9 mouse cellular contexts compared by ENCODE assay signal in genomic region chr10:118003739-118004361, GRCm38 (mm10).
DNase-seq lines count a peak whose midpoint lies in the region; ATAC-seq and TF ChIP-seq lines count a peak whose summit lies in the region.
"Had no signal": no experiment of that assay in that cellular context is flagged by ENCODE, and none has a peak within 500 bp of the region (broad histone marks: within the 10 kb centered on the region; RNA-seq: fewer than 3 reads in every experiment).

No protein-coding gene starts in this region.

- no peaks in the 10 kb centered on the region for H3K9me3 ChIP-seq in hindbrain, embryonic 11.5 days (ENCODE audit: control insufficient read depth, low read length)
- H3K9me3 ChIP-seq in hindbrain, embryonic 16.5 days (ENCODE audit: control insufficient read depth, low read length) = no peaks in the 10 kb centered on the region
- no peaks in the 10 kb centered on the region for H3K9me3 ChIP-seq in neural tube, embryonic 14.5 days (ENCODE audit: control insufficient read depth, low read length)
- no peaks in the 10 kb centered on the region for H3K9me3 ChIP-seq in neural tube, embryonic 15.5 days (replicated peaks)
- 0 out of 2 replicates have a peak, but pooled peaks cover under 1% of the 10 kb centered on the region for H3K9me3 ChIP-seq in heart, embryonic 10.5 days

- TF ChIP-seq POLR2A in olfactory bulb, adult 2 months (IDR thresholded peaks at IDR 0.05; ENCODE audit: insufficient read depth, low read depth, low read length) = no peak

- DNase-seq in hindbrain, embryonic 11.5 days (ENCODE audit: low spot score) = peak; percentile 13
- DNase-seq in heart, embryonic 10.5 days (ENCODE audit: low spot score) = peak; percentile 70
- no peak for DNase-seq in cerebellum, adult 18-20 months
- no peak for DNase-seq in spleen, postnatal 10 days (ENCODE audit: low spot score in 2 of 2)

- no peaks in the 10 kb centered on the region; the same call in 1 of the 2 replicates for H3K27me3 ChIP-seq in hindbrain, embryonic 11.5 days (ENCODE audit: control insufficient read depth, insufficient read depth, low read length)
- no peaks in the 10 kb centered on the region for H3K27me3 ChIP-seq in hindbrain, embryonic 16.5 days (replicated peaks; ENCODE audit: control insufficient read depth, insufficient read depth, low read length)
- H3K27me3 ChIP-seq in neural tube, embryonic 14.5 days (ENCODE audit: control insufficient read depth, insufficient read depth, low read length) = no peaks in the 10 kb centered on the region
- no peaks in the 10 kb centered on the region for H3K27me3 ChIP-seq in neural tube, embryonic 15.5 days (replicated peaks)
- no peaks in the 10 kb centered on the region for H3K27me3 ChIP-seq in heart, embryonic 10.5 days (ENCODE audit: insufficient read depth, poor library complexity, severe bottlenecking)

- H3K4me2 ChIP-seq in hindbrain, embryonic 11.5 days (replicated peaks; ENCODE audit: low read depth, low read length) = no peak overlapping the region
- no peak overlapping the region for H3K4me2 ChIP-seq in hindbrain, embryonic 16.5 days (ENCODE audit: low read length)
- no peak overlapping the region for H3K4me2 ChIP-seq in neural tube, embryonic 14.5 days (ENCODE audit: low read depth, low read length)
- H3K4me2 ChIP-seq in neural tube, embryonic 15.5 days = no peak overlapping the region

- no peak for TF ChIP-seq CTCF in olfactory bulb, adult 2 months (IDR thresholded peaks at IDR 0.05; ENCODE audit: insufficient read depth, low read depth, low read length)

- no peaks in the 10 kb centered on the region for H3K4me1 ChIP-seq in hindbrain, embryonic 11.5 days (replicated peaks; ENCODE audit: control insufficient read depth, insufficient read depth, low read length)
- H3K4me1 ChIP-seq in hindbrain, embryonic 16.5 days (ENCODE audit: control insufficient read depth, insufficient read depth, low read depth, low read length) = peaks cover 6% of the 10 kb centered on the region; the same call in 1 of the 2 replicates
- peaks cover 4% of the 10 kb centered on the region; the same call in 1 of the 2 replicates for H3K4me1 ChIP-seq in neural tube, embryonic 14.5 days (ENCODE audit: control insufficient read depth, insufficient read depth, low read length)
- H3K4me1 ChIP-seq in neural tube, embryonic 15.5 days = 0 out of 2 replicates have a peak, but pooled peaks cover 6% of the 10 kb centered on the region
- H3K4me1 ChIP-seq in heart, embryonic 10.5 days = peaks cover 10% of the 10 kb centered on the region; the same call in 1 of the 2 replicates
- H3K4me1 ChIP-seq in olfactory bulb, adult 2 months (ENCODE audit: control insufficient read depth, insufficient read depth, low read length) = peaks cover 20% of the 10 kb centered on the region

- no peak for ATAC-seq in hindbrain, embryonic 11.5 days (ENCODE audit: low FRiP score)
- ATAC-seq in hindbrain, embryonic 16.5 days = no peak
- ATAC-seq in neural tube, embryonic 14.5 days (ENCODE audit: low read depth) = peak; percentile 39; the same call in 1 of the 2 replicates
- ATAC-seq in neural tube, embryonic 15.5 days (ENCODE audit: low FRiP score) = no peak

- H3K27ac ChIP-seq in hindbrain, embryonic 11.5 days (ENCODE audit: low read depth, low read length) = no peak overlapping the region
- H3K27ac ChIP-seq in hindbrain, embryonic 16.5 days (ENCODE audit: low read depth, low read length) = no peak overlapping the region
- H3K27ac ChIP-seq in neural tube, embryonic 14.5 days (ENCODE audit: low read depth, low read length) = no peak overlapping the region
- no peak overlapping the region for H3K27ac ChIP-seq in neural tube, embryonic 15.5 days (replicated peaks)
- H3K27ac ChIP-seq in heart, embryonic 10.5 days = no peak overlapping the region
- peak overlapping the region; percentile 87 for H3K27ac ChIP-seq in olfactory bulb, adult 2 months (ENCODE audit: insufficient read depth, low read depth, low read length)
- H3K27ac ChIP-seq: macrophage had no signal

- H3K9ac ChIP-seq in hindbrain, embryonic 11.5 days (ENCODE audit: low read depth, low read length) = no peak overlapping the region
- no peak overlapping the region for H3K9ac ChIP-seq in hindbrain, embryonic 16.5 days (ENCODE audit: low read depth, low read length)
- H3K9ac ChIP-seq in neural tube, embryonic 14.5 days (replicated peaks; ENCODE audit: low read depth, low read length) = no peak overlapping the region
- no peak overlapping the region for H3K9ac ChIP-seq in neural tube, embryonic 15.5 days (replicated peaks)

- no peaks in the 10 kb centered on the region for H3K36me3 ChIP-seq in hindbrain, embryonic 11.5 days (ENCODE audit: control insufficient read depth, insufficient read depth, low read length)
- H3K36me3 ChIP-seq in hindbrain, embryonic 16.5 days (ENCODE audit: control insufficient read depth, insufficient read depth, low read length) = no peaks in the 10 kb centered on the region
- H3K36me3 ChIP-seq in neural tube, embryonic 14.5 days (ENCODE audit: control insufficient read depth, insufficient read depth, low read length) = no peaks in the 10 kb centered on the region
- no peaks in the 10 kb centered on the region for H3K36me3 ChIP-seq in neural tube, embryonic 15.5 days
- H3K36me3 ChIP-seq in heart, embryonic 10.5 days = no peaks in the 10 kb centered on the region

- H3K4me3 ChIP-seq in hindbrain, embryonic 11.5 days (ENCODE audit: low read depth, low read length) = no peak overlapping the region
- no peak overlapping the region for H3K4me3 ChIP-seq in hindbrain, embryonic 16.5 days (ENCODE audit: low read length)
- H3K4me3 ChIP-seq in neural tube, embryonic 14.5 days (ENCODE audit: low read depth, low read length) = no peak overlapping the region
- H3K4me3 ChIP-seq in neural tube, embryonic 15.5 days (replicated peaks) = no peak overlapping the region
- no peak overlapping the region for H3K4me3 ChIP-seq in heart, embryonic 10.5 days
- no peak overlapping the region for H3K4me3 ChIP-seq in olfactory bulb, adult 2 months (ENCODE audit: insufficient read depth, low read depth, low read length)

- 47% methylated on average over 16 of the region's 16 CpGs for WGBS in hindbrain, embryonic 11.5 days
- WGBS in hindbrain, embryonic 16.5 days = 30% methylated on average over 16 of the region's 16 CpGs
- WGBS in neural tube, embryonic 14.5 days = 36% methylated on average over 16 of the region's 16 CpGs
- WGBS in neural tube, embryonic 15.5 days = 34% methylated on average over 16 of the region's 16 CpGs
- WGBS in heart, embryonic 10.5 days = 45% methylated on average over 16 of the region's 16 CpGs
- 28% methylated on average over 16 of the region's 16 CpGs for WGBS in olfactory bulb, adult 2 months

Comparison
In these comparisons a context has a peak if more than half of its experiments do, and no peak if none do; other contexts are left out.
1. DNase-seq: peak in hindbrain, embryonic 11.5 days (single experiment) and heart, embryonic 10.5 days (single experiment); none in cerebellum, adult 18-20 months (0 of 2) and spleen, postnatal 10 days (0 of 2).